Mouse (Mus musculus): Measurements from ENCODE around the gene Rab31.
A peak's percentile ranks its signal among the peaks of the same experiment; 100 is the strongest.

Gene Rab31

DNA sequence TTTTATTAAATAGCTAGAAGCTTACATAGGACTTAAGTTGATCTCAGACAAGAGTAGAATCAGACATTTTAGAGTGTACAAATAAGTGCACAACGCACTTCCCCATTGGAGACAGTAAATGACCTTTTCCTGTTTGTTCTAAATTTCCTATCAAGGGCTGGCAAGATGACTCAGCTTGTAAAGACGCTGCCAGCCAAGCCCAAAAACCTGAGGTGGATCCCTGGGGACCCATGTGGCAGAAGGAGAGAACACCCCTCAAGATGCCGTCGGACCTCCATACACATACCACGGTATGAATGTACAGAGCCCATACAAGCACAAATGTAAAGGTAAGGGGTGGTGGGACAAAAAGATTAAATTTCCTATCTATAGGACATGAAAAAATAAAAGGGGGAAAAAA lies 35.4 kb downstream of the Rab31 start:
- no peak for DNase-seq

DNA sequence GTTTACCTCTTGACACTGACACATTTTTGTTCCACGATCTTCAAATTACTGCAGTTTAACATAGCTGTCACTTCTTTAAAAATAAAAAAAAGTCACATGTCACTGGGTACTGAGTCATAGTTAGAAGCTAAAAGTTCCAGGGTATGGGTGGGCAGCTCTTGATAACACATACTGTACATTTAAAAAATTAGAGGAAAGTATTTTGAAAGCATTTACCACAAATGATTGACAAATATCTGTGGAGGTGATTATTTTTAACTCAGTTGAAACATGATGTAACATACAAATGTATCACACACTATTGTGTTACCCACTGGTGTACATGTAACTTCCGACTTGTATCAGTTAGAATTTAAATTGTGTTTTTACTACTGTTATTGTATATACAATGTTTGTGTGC lies 37.5 kb downstream of the Rab31 start:
- no peak for DNase-seq

DNA sequence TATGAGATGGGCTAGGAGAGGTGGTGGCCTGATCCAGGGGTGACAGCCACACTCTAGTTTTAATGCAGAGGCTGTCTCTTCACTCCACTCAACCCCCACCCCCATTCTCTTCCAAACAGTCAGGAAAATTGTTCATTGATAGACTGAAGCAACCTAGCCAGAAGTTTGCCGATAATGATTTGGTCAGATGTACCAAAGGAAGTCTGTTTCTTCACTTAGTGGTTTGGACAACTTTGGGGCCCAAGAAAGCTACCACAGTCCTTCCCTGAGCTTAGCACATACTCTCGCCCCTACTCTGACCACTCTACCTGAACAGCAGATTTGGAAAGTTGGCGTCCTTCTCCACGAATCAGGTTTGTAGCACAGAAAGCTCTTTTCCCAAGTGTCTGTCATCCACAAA lies 39.9 kb downstream of the Rab31 start:
- no peak for DNase-seq

DNA sequence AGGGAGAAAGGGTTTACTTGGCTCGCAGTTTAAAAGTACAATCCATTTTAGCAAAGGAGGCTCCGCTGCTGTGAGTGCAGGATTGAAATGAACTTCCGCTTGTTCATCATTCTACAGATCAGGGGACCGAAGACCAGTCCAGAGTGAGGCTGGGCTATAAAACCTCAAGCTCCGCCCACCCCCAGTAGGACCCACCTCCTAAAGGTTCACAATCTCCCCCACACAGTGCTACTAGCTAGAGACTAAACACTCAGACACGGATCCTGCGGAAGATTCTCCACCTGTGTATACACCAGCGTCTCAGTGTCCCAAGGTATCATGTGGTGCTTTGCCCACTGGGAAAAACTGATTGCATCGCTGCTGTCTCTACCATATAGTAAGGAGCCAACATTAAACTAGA lies 40.8 kb downstream of the Rab31 start:
- DNase-seq, result no peak

DNA sequence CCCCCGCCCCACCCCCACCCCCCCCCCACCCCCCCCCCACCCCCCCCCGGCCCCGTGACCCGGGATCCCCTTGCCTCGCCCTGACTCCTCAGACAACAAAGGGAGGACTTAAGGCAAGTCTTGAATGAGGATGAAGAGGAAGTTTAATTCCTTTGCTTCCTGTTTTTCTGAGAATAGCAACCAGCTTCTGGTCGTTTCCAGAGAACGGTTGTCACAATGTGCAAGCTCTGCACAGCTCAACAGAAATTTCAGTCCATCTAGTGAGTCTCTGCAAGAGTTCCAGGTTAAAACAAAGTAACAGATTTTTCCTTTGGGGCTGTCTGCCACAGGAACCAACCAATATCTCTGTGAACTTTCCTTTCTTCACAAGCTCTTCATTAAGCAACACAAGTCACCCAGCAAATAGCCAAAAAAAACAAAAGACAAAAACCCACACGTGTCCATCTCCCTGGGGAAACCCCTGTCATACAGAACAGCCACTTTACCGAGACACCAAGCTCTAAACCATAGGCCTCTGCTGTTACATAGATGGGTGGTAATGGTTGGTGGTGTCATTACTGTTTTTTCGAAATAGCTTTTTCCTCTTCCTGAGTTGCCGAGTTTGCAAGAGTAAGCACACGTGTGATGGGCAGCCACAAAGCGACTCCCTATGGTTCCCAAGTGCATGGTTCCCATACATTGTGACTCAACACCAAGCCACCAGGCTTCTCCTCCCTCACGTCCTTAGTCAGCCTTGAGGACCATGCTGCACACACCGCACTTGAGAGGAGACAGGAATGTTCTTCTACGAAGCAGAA lies 42.4 kb downstream of the Rab31 start:
- no peak for DNase-seq

DNA sequence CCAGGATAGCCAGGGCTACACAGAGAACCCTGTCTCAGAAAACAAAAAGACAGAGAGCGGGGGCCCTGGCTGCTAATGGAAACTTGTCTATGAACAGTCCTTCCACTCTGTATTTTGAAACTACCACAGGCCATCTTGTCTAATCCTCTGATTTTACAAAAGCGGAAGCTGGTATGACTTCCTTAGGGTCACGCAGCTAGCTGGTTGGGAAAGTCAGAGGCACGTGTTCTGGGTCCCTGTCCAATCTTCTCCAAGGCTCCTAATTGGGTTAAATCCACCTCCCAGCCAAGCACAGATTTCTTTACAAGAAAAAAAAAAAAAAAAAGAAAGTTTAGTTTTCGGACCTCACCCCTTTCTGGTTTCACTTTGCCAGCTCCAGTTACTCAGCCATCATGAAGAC lies 45.8 kb downstream of the Rab31 start:
- DNase-seq, result no peak

DNA sequence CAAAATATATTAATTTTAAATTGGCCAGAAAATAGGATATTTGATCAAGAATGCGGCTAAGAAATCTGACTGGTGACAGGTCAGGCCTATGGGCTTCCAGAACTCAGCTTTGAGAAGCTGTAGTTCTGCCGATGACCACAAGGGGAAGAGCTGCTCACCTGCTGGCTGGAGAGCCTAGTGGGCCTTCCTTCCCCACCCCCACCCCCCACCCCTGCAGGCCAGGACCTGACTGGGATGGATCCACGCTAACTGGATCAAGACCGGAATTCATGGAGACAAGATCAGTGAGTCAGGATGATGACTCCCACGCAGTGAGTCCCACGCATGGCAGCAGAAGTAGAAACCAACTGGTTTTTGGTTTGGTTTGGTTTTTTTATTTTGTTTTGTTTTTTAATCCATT lies 46.3 kb downstream of the Rab31 start:
- DNase-seq, result peak; percentile 24

DNA sequence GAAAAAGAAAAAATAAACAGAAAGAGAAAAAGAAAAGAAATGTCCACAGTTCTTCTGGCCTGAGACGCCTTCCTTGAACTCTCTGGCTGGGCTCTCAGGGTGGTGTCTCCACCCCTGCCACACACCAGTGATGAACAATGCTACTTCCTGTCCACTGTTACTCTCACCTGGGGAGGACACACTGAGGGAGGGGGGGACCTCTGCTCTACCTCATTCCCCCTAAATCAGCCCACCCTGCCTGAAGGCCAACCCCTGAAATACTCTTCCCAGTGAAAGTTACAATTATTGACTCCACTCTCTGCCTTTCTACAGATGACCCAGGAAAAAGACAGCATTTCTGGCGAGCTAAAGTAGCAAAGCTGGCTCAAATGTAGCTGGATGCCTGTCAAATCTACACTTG lies 46.7 kb downstream of the Rab31 start:
- DNase-seq, result no peak

DNA sequence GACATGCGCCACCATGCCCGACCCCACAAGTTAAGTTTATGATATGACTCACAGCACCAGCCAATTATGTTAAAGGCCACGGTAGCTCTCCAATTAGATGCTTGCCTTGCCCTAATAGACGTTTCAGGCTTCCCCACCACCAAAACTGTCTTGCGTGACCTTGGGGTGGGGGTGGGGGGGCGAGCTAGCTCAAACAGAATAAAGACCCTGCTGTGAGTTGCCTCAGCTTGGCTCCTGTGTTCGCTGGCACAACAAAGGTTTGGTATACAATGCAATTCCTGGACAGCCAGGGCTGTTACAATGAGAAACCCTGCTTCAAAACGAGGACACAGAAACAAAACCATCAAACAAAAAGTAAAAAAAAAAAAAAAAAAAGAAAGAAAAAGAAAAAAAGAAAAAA lies 47.2 kb downstream of the Rab31 start:
- no peak for DNase-seq

DNA sequence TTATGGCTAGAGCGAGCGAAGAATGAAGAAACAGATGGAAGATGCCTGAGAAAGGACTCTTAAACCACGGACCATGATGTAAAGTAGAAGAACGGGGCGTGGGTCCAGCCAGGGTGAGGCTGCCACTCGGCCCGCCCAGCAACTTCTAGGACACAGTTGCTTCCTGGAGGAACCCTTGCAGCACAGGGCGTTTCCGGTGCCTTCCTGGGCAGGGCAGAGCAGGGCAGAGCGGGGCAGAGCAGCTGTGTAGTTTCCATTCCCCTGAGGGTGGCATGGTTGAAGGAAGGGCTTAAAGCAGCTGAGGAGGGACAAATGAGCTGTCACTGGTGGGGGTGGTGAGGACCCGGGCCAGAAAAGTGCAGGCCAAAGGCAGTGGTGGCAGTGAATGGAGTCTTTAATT lies 48.3 kb downstream of the Rab31 start:
- DNase-seq, result no peak

DNA sequence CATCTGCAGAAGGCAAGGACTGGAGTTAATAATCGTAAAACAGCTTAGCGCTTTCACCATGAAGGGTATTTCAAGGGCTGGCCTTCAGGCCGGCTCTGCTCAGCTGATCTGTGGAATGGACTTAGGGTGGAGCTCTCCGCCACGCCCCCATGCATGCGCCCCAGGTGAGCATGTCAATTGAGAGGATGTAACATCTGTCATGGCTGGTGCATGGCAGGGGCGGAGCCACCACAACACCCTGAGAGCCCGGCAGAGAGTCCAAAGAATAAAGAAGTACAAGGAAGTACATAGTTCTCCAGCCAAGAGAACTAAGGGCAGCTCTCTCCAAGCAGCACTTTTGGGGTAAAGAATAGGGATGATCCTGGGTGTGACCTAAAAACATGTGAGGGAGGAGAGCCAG lies 48.9 kb downstream of the Rab31 start:
- no peak for DNase-seq

DNA sequence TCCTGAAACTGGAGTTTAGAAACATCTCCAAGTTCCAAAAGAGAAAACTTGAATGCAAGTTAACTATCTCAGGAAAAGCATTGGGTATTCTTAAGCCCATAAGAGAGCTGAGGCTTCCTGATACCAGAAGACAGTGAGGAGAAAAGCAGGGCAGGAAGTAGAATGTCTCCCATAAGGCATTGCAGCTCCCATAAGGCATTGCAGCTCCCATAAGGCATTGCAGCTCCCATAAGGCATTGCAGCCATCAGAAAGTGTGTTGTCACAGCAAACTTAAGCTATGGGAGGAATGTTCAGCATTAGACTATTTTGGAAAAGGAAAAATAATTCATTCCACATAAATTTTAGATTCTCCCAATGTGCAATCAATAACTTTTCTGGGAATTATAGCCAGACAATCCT lies 51.2 kb downstream of the Rab31 start:
- no peak for DNase-seq

DNA sequence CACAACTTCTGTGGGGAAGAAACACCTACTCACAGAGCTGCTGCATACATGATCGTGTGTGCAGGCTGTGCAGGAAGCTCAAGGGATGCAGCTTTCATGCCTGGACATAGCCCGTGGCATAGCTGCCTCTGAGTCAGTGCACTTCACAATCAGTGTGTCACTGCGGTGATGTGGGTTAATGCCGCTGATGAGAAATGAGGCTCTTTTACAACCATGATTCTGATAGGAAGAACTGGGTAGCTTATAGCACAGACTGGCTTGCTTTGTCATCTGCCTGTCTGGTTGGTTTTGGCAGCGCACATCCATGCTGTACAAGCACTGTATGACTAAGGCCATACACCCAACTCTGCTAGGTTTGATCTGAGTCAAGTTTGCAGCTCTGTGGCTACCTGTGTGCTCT lies 52.7 kb downstream of the Rab31 start:
- DNase-seq, result no peak

DNA sequence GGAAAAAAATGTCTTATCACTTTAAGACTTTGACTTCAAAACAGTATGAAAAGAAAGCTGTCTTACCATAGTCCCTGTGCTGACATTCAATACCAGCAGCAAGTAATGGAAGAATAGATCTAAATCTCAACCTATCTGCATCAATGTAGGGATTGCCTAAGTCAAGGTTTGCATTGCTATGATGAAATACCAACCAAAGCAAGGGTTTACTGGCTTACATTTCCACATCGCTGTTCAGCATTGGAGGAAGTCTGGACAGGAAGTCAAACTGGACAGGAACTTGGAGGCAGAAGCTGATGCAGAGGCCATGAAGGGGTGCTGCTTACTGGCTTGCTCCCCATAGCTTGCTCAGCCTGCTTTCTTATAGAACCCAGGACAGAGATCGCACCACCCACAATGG lies 54.0 kb downstream of the Rab31 start:
- DNase-seq, result no peak

DNA sequence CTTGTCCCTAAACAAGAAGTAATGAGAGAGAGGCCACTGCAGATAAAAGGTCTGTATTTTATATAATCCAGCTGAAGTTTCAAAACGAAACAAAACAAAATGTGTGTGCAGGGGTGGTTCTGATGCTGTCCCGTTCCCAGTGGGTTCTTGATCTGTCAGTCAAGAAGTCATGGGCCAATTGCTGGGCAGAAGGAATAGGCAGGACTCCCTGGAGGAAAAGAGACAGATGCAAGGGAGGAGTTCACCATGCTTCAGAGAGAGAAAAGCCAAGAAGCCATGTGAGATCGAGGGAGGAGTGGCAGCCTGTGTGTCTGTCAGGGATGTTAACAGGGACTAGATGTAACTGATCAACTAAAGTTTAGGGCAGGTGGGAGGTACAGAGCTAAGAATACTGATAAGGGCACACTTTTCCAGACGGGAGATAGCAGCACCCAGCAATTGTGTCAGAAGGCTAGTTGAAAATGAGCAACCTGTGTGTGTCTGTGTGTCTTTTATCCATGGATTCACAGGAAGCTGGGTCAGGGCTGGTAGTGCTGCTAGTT lies 54.8 kb downstream of the Rab31 start:
- no peak for DNase-seq

DNA sequence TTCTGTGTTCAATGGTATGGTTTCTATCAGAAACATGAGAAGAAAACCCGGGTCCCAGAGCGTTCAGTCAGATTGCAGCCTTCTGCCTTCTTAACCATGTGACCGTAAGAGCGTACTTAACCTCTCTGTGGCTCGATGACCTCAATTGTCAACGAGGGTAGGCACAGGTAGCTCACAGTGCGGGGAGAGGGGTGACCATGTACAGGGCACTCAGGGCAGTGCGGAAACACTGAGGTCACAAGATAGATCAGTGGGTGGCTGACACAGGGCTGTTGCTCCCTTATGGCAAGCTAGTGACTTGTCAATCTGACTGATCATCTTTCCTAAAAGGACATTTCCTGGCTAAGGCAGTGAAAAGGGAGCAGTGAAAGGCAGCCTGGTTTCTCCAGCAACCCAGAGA lies 58.5 kb downstream of the Rab31 start:
- DNase-seq, result no peak

DNA sequence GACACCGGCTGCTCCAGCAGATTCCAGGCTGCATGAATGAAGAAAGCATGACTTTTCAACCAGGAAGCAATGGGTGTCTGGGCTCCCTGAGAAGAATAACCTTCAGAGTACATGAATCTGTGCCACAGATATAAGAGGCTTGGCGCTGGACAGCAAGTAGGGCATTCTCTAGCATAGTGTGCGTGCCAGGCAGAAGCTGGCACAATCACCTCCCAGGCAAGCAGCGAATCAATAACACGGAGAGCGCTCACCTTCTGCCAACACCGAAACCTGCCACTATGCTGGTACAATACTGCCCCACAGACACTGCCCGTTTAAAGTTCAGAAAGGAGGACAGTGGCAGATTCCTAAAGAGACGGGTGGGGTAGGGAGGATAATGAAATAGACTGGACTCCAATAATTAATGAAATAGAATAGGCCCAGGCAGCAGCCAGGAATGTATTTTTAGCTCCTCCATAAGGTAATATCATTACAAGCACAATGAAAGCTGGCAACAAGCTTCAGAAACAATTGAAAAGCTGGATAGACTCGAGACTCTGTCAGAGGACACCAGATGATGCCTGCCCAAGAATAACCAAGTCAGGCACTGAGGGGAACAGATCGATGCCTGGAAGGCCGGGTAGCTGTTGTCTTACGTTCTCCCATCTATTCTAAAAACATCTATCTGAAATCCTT lies 59.6 kb downstream of the Rab31 start:
- no peak for DNase-seq

DNA sequence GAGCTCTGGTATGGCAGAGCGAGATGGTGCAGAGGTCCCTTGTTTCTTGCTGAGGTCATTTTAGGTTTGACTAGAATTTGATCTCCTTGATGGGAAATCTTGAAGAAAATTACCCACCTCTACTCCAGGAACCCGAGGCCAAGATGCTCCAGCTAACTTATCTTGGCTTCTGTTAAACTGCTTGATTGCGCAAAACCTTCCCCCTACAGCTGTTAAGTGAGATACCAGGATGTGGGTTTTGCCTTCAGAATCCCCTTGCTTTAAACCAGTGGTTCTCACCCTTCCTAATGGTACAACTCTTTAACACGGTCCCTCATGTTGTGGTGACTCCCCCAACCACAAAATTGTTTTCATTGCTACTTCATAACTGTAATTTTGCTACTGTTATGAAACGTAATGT lies 60.8 kb downstream of the Rab31 start:
- DNase-seq, result no peak

DNA sequence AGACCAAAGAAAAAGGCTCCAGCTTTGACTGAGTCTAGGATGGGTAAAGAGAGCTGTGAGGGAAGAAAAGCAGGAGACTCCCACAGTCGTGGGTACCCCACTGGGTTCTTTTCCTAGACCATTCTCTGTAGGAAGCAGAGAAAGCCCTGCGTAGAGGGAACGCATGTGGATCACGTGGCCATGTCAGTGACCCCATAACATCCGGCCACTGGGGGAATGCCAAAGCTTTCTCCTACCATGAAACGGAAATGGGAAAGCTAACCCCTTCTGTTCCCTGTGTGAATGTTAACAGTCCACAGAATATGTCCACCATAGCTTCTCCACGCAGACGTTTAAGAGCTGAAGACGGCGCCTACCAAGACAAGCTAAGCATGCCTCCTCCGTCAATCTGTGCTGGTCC lies 62.0 kb downstream of the Rab31 start:
- no peak for DNase-seq

DNA sequence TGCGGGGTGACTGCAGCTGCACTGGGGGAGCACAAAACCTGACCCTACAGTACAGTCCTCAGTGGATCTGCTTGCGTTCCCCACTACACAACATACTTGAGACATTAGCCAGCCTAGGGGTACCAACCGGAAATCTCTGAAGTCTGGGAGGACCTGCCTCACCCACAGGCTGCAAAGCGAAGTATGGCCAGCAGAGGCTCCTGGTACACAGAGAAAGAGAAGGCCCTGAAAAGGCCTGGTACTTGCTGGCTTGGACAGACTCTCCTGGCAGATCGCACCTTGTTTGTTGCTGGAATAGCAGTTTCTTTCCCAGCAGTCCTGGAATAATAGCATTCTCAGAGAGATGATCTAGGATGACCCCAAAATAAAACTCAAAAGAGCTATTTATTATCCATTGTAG lies 66.3 kb downstream of the Rab31 start:
- DNase-seq, result peak; percentile 29

DNA sequence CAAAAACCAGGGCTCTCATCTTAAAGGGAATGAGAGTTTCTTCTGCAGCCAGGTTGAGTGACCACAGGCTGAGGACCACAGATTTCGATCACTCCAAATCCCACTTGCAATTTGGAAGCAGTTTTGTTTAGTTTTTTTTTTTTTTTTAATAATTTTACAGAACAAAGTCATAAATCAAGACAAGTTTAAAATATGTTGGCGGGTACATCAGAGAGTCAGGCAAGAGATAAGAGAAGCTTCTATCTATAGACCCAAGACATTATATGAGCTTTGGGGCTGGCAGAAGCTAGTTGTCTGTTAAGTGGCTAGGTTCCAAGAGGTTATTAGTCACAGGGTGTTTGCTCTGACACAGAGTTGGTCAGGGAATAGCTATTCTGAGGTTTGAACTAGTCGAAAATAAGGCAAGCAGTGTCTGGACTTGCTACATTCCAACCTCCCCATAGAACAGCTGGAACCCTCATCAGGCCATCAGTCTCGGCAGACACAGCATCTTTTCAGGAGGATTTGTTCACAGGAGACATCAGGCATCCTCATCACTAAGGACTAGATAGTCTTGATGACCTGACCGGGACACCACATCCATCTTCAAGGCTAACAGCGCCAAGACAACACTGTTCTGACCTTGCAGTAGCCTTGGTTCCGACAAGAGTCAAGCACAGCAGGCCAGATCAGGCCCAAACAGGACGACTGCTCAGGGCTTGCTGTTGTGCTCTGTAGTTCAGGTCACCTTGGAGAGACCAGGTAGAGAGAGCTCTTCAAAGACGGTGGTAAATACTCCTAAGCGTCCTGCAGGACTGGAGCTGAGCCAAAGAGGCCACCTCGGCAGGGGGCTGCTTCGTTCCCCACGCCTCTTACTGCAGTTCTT lies 68.8 kb downstream of the Rab31 start:
- DNase-seq, result no peak

DNA sequence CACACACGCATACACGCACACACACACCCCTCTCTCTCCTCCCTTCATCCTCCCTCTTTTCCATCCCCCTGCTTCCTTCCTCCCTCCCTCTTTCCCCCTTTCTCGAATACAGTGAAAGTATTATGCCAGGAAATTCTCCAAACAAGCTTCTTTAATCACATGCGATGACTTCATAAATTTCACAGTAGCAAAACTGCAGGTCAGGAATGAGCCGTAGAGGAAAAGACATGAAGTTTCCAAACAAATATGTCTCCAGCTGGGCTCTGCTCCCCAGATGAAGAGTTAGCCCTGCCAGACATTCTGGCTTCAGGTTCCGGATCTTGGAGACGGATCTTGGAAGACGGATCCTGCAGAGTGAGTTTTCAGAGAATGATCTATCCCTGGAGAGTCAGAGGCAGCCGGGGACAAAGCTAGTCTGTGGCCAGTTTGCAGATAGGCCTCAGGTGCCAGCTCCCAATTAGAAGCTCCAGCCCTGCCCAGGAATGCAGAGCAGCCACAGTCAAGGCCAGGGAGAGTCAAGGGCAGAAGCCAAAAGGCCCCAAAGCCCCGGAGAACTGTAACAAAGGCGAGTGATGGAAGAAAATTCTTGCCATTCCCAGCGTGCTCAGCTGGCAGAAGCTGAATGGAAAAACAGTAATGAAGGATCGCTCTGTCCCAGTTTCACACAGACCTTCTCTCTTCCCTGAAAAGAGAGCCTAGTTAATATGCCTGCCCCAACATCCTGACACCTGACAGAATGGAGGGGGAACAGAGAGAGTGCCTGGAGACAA lies 70.6 kb downstream of the Rab31 start:
- peak; percentile 50 for DNase-seq

DNA sequence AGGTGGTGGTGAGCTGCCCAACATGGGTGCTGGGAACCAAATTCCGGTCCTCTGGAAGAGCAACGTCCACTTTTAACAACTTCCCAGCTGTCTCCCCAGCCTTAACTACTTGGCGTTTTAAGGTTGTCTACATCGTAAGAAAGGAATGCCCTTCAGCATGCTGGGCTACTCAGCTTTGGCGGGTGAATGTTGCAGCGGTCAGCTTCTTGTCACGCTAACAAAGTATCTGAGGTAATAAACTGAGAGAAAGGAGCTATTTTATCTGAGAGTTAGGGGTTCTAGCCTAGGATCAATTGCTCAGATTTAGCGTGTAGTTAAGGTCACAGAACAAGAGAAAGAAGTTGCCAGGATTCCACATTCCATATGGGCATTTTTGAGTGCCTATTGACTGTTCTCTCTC lies 71.2 kb downstream of the Rab31 start:
- no peak for DNase-seq

Data from embryo, embryonic 11 days (tissue).